Mouse (Mus musculus) liver, adult 2 months (tissue): ENCODE results near the gene Urb1. TPM values are rescaled to one million over a fixed set of nuclear protein-coding genes. Genes with fewer than 3 reads are reported as not detected.

Source experiments
- DNase-seq: peaks from one replicate; pipeline ENCODE4 v3.0.0-alpha.2; 2011; ENCODE audit warnings: low read depth, low spot score; ENCODE audit errors: extremely low read depth
- H3K27ac ChIP-seq: fragments of 200-500 bp; replicated peaks from 2 replicates; pipeline ENCODE4 v1.5.1; 2012; ENCODE audit warnings: low read depth, mild to moderate bottlenecking, control low read depth, inconsistent platforms, low read length; ENCODE audit not compliant: insufficient read depth
- H3K27me3 ChIP-seq: fragments of 200-500 bp; 2 replicates; pipeline ENCODE4 v1.6.1; 2012; ENCODE audit warnings: mild to moderate bottlenecking, moderate library complexity, low read length, inconsistent platforms; ENCODE audit not compliant: control insufficient read depth, insufficient read depth
- H3K36me3 ChIP-seq: fragments of 200-500 bp; 2 replicates; pipeline ENCODE4 v1.6.1; 2012; ENCODE audit warnings: low read length, inconsistent platforms; ENCODE audit not compliant: control insufficient read depth, insufficient read depth
- H3K4me1 ChIP-seq: fragments of 200-500 bp; 2 replicates; pipeline ENCODE4 v1.6.1; 2011; ENCODE audit warnings: low read length; ENCODE audit not compliant: control insufficient read depth, insufficient read depth
- H3K4me3 ChIP-seq: fragments of 200-500 bp; 2 replicates; pipeline ENCODE4 v1.5.1; 2011; ENCODE audit warnings: low read depth, mild to moderate bottlenecking, control low read depth, low read length, moderate library complexity; ENCODE audit not compliant: insufficient read depth
- H3K79me2 ChIP-seq: fragments of 200-500 bp; 2 replicates; pipeline ENCODE4 v1.6.1; 2012; ENCODE audit warnings: inconsistent platforms, mild to moderate bottlenecking, low read length, moderate library complexity; ENCODE audit not compliant: control insufficient read depth, insufficient read depth
- H3K9ac ChIP-seq: fragments of 200-500 bp; 2 replicates; pipeline ENCODE4 v1.6.1; 2012; ENCODE audit warnings: low read depth, mild to moderate bottlenecking, control low read depth, inconsistent platforms, low read length
- CTCF ChIP-seq: fragments of 200-500 bp; IDR thresholded peaks from 2 replicates; pipeline ENCODE4 v1.5.1; 2011; ENCODE audit warnings: low read depth, low read length, control low read depth
- POLR2A ChIP-seq: fragments of 200-500 bp; IDR thresholded peaks from 2 replicates; pipeline ENCODE4 v1.6.1; 2011; ENCODE audit warnings: low read length, control low read depth; ENCODE audit not compliant: insufficient read depth; ENCODE audit errors: extremely low read depth
- WGBS: fragments of 180-500 bp; shearing (Covaris S2); methylation state at CpG from one replicate; pipeline ENCODE4 v1.1.7; 2018; 5-methylcytosine and 5-hydroxymethylcytosine counted together
- polyA plus RNA-seq: library from polyadenylated mRNA; depleted of rRNA; stranded (reverse); fragments of >200 nt; gene quantifications from 2 replicates; pipeline ENCODE4 v1.2.3, GENCODE M21; 2012; rRNA removed
- total RNA-seq: library from RNA; depleted of rRNA; stranded (reverse); fragments of >200 nt; gene quantifications from 2 replicates; pipeline ENCODE4 v1.2.3, GENCODE M21; 2014; rRNA removed

Gene Urb1
- total and polyA plus RNA-seq, 2 experiments: 1.9 to 2.7 TPM

- Histone ChIP-seq H3K4me3 (no peak overlapping the region), H3K27me3 (no peaks in the 10 kb centered on the region), H3K27ac (no peak overlapping the region), H3K4me1 (no peaks in the 10 kb centered on the region), H3K36me3 (no peaks in the 10 kb centered on the region), H3K9ac (no peak overlapping the region), H3K79me2 (no peaks in the 10 kb centered on the region)
- WGBS: 33% methylated on average over 12 of the region's 12 CpGs
- no peak for DNase-seq
- no peak for TF ChIP-seq POLR2A
- no peak for TF ChIP-seq CTCF
Observed at GRCm38 (mm10) chr16:90710313-90710712, 99.9 kb downstream of the Urb1 start.

GRCm38 (mm10) chr16:90709711-90710289 lies 100.4 kb downstream of the Urb1 start:
- no peak for DNase-seq
- TF ChIP-seq CTCF (no peak), POLR2A (no peak)
- WGBS: 54% methylated on average over 17 of the region's 17 CpGs

GRCm38 (mm10) chr16:90706279-90706678 lies 103.9 kb downstream of the Urb1 start:
- Histone ChIP-seq H3K4me1 (no peaks in the 10 kb centered on the region), H3K27ac (no peak overlapping the region), H3K36me3 (no peaks in the 10 kb centered on the region), H3K27me3 (no peaks in the 10 kb centered on the region), H3K9ac (no peak overlapping the region), H3K4me3 (no peak overlapping the region), H3K79me2 (no peaks in the 10 kb centered on the region)
- TF ChIP-seq POLR2A (no peak), CTCF (no peak)
- 28% methylated on average over 3 of the region's 3 CpGs for WGBS
- no peak for DNase-seq

More at GRCm38 (mm10) chr16:90709711-90710289, 100.4 kb downstream of the Urb1 start:
- H3K4me1 ChIP-seq: no peaks in the 10 kb centered on the region
- H3K36me3 ChIP-seq: no peaks in the 10 kb centered on the region
- H3K4me3 ChIP-seq: no peak overlapping the region
- H3K79me2 ChIP-seq: no peaks in the 10 kb centered on the region
- no peaks in the 10 kb centered on the region for H3K27me3 ChIP-seq
- H3K27ac ChIP-seq: no peak overlapping the region
- no peak overlapping the region for H3K9ac ChIP-seq

- Histone ChIP-seq H3K9ac (no peak overlapping the region), H3K79me2 (no peaks in the 10 kb centered on the region), H3K4me1 (no peaks in the 10 kb centered on the region), H3K27me3 (no peaks in the 10 kb centered on the region), H3K27ac (no peak overlapping the region), H3K36me3 (no peaks in the 10 kb centered on the region), H3K4me3 (no peak overlapping the region)
- TF ChIP-seq CTCF: no peak
- TF ChIP-seq POLR2A: no peak
- no peak for DNase-seq
- 60% methylated on average over 13 of the region's 13 CpGs for WGBS
Observed at GRCm38 (mm10) chr16:90704161-90704825, 105.9 kb downstream of the Urb1 start.

- no peaks in the 10 kb centered on the region for H3K36me3 ChIP-seq
- no peak overlapping the region for H3K27ac ChIP-seq
- 0% methylated on average over 1 of the region's 1 CpGs for WGBS
- no peak overlapping the region for H3K9ac ChIP-seq
- no peak overlapping the region for H3K4me3 ChIP-seq
- H3K27me3 ChIP-seq: no peaks in the 10 kb centered on the region
- TF ChIP-seq POLR2A: no peak
- TF ChIP-seq CTCF: no peak
- H3K4me1 ChIP-seq: no peaks in the 10 kb centered on the region
- no peak for DNase-seq
- no peaks in the 10 kb centered on the region for H3K79me2 ChIP-seq
Observed at GRCm38 (mm10) chr16:90703646-90704045, 106.6 kb downstream of the Urb1 start.

- DNase-seq: no peak
- Histone ChIP-seq H3K27ac (no peak overlapping the region), H3K36me3 (no peaks in the 10 kb centered on the region), H3K4me3 (no peak overlapping the region), H3K9ac (no peak overlapping the region), H3K27me3 (no peaks in the 10 kb centered on the region), H3K79me2 (no peaks in the 10 kb centered on the region), H3K4me1 (no peaks in the 10 kb centered on the region)
- TF ChIP-seq CTCF (no peak), POLR2A (no peak)
- WGBS: 94% methylated on average over 2 of the region's 2 CpGs
Observed at GRCm38 (mm10) chr16:90701541-90701940, 108.7 kb downstream of the Urb1 start.

Other genes starting within 250 kb of the Urb1 start
- 4.2 and 4.3 TPM in 2 replicates for gene Mis18a, start 83.0 kb downstream of the Urb1 start, total RNA-seq
- 3.1 and 4.2 TPM in 2 replicates for gene Mis18a, start 83.0 kb downstream of the Urb1 start, polyA plus RNA-seq
- gene Mrap, start 72.2 kb downstream of the Urb1 start, total RNA-seq: 60.5 and 66.8 TPM in 2 replicates
- 173 and 201 TPM in 2 replicates for gene Mrap, start 72.2 kb downstream of the Urb1 start, polyA plus RNA-seq
- gene Eva1c, start 16.3 kb upstream of the Urb1 start, total RNA-seq: 0.37 and 0.47 TPM in 2 replicates
- gene Eva1c, start 16.3 kb upstream of the Urb1 start, polyA plus RNA-seq: 0.11 and 0.38 TPM in 2 replicates
- gene Cfap298, start 124.7 kb upstream of the Urb1 start, total RNA-seq: 10.8 and 14.0 TPM in 2 replicates
- 15.5 and 22.5 TPM in 2 replicates for gene Cfap298, start 124.7 kb upstream of the Urb1 start, polyA plus RNA-seq
- 7.5 and 8.1 TPM in 2 replicates for gene Synj1, start 200.9 kb upstream of the Urb1 start, total RNA-seq
- 6.2 and 6.6 TPM in 2 replicates for gene Synj1, start 200.9 kb upstream of the Urb1 start, polyA plus RNA-seq
- gene Paxbp1, start 234.1 kb upstream of the Urb1 start, total RNA-seq: 24.1 and 26.1 TPM in 2 replicates
- 4.8 and 8.1 TPM in 2 replicates for gene Paxbp1, start 234.1 kb upstream of the Urb1 start, polyA plus RNA-seq